Mouse (Mus musculus): ENCODE data around the gene Npl.

GRCm38 (mm10) chr1:153515368-153515767 lies 34.5 kb downstream of the Npl start:
- TF ChIP-seq CTCF (IDR thresholded peaks at IDR 0.05; ENCODE audit: low read depth, low read length) (no peak), POLR2A (IDR thresholded peaks at IDR 0.05; ENCODE audit: borderline replicate concordance, low read depth, low read length) (no peak)

Data from bone marrow macrophage, adult 2 months (primary cell).